In genomic region chr12:100655972-100656371, GRCm38 (mm10) we compare ENCODE assay signal across 28 mouse cellular contexts.
"Had no signal": no experiment of that assay in that cellular context is flagged by ENCODE, and none has a peak within 500 bp of the region (broad histone marks: within the 10 kb centered on the region; RNA-seq: fewer than 3 reads in every experiment).

No protein-coding gene starts in this region.

- DNase-seq: layer of hippocampus, postnatal 36 days; left cerebral cortex, postnatal 4 days; liver; liver, embryonic 13.5 days; liver, postnatal 0 days; lung, embryonic 14.5 days; midbrain, embryonic 14.5 days had no signal

- H3K36me3 ChIP-seq: limb, embryonic 10.5 days; limb, embryonic 12.5 days; limb, embryonic 13.5 days; limb, embryonic 15.5 days; liver, embryonic 12.5 days; liver, embryonic 13.5 days; liver, embryonic 15.5 days; lung, embryonic 15.5 days; midbrain, embryonic 10.5 days; midbrain, embryonic 12.5 days; midbrain, embryonic 13.5 days; midbrain, embryonic 15.5 days; neural tube, embryonic 12.5 days; neural tube, embryonic 13.5 days had no signal

- ATAC-seq: liver, embryonic 12.5 days; liver, postnatal 0 days; midbrain, embryonic 13.5 days; midbrain, embryonic 15.5 days; midbrain, embryonic 16.5 days had no signal

- H3K4me3 ChIP-seq: left cerebral cortex, adult 2 months; limb, embryonic 10.5 days; limb, embryonic 12.5 days; limb, embryonic 13.5 days; limb, embryonic 15.5 days; liver, embryonic 12.5 days; liver, embryonic 13.5 days; liver, embryonic 15.5 days; lung, embryonic 15.5 days; megakaryocyte, embryonic 14.5 days; midbrain, embryonic 10.5 days; midbrain, embryonic 12.5 days; midbrain, embryonic 13.5 days; midbrain, embryonic 15.5 days; myocyte; neural tube, embryonic 12.5 days; neural tube, embryonic 13.5 days had no signal

- H3K27ac ChIP-seq: left cerebral cortex, adult 2 months; limb, embryonic 10.5 days; limb, embryonic 12.5 days; limb, embryonic 13.5 days; limb, embryonic 15.5 days; liver, embryonic 12.5 days; liver, embryonic 13.5 days; liver, embryonic 14.5 days; liver, embryonic 15.5 days; lung, embryonic 15.5 days; macrophage; midbrain, embryonic 10.5 days; midbrain, embryonic 12.5 days; midbrain, embryonic 13.5 days; midbrain, embryonic 15.5 days; neural tube, embryonic 12.5 days; neural tube, embryonic 13.5 days had no signal

- H3K4me1 ChIP-seq: limb, embryonic 10.5 days; limb, embryonic 12.5 days; limb, embryonic 13.5 days; limb, embryonic 15.5 days; liver, embryonic 15.5 days; lung, embryonic 15.5 days; megakaryocyte, embryonic 14.5 days; midbrain, embryonic 10.5 days; midbrain, embryonic 12.5 days; midbrain, embryonic 13.5 days; midbrain, embryonic 15.5 days; neural tube, embryonic 12.5 days; neural tube, embryonic 13.5 days had no signal

- H3K27me3 ChIP-seq: limb, embryonic 12.5 days; limb, embryonic 13.5 days; limb, embryonic 15.5 days; liver, embryonic 12.5 days; liver, embryonic 13.5 days; liver, embryonic 15.5 days; lung, embryonic 15.5 days; megakaryocyte, embryonic 14.5 days; midbrain, embryonic 12.5 days; midbrain, embryonic 13.5 days; midbrain, embryonic 15.5 days; neural tube, embryonic 12.5 days; neural tube, embryonic 13.5 days had no signal

- H3K4me2 ChIP-seq: limb, embryonic 12.5 days; limb, embryonic 13.5 days; limb, embryonic 15.5 days; liver, embryonic 11.5 days; liver, embryonic 12.5 days; liver, embryonic 13.5 days; liver, embryonic 15.5 days; lung, embryonic 14.5 days; lung, embryonic 15.5 days; midbrain, embryonic 11.5 days; midbrain, embryonic 12.5 days; midbrain, embryonic 13.5 days; midbrain, embryonic 15.5 days; neural tube, embryonic 12.5 days; neural tube, embryonic 13.5 days had no signal

- H3K9ac ChIP-seq: limb, embryonic 12.5 days; limb, embryonic 13.5 days; limb, embryonic 15.5 days; liver, embryonic 12.5 days; liver, embryonic 13.5 days; liver, embryonic 14.5 days; liver, embryonic 15.5 days; liver, postnatal 0 days; lung, embryonic 14.5 days; lung, embryonic 15.5 days; midbrain, embryonic 12.5 days; midbrain, embryonic 13.5 days; midbrain, embryonic 15.5 days; neural tube, embryonic 12.5 days; neural tube, embryonic 13.5 days had no signal

- H3K9me3 ChIP-seq: limb, embryonic 10.5 days; limb, embryonic 12.5 days; limb, embryonic 13.5 days; limb, embryonic 15.5 days; liver, embryonic 12.5 days; liver, embryonic 13.5 days; liver, embryonic 15.5 days; lung, embryonic 15.5 days; megakaryocyte, embryonic 14.5 days; midbrain, embryonic 10.5 days; midbrain, embryonic 12.5 days; midbrain, embryonic 13.5 days; midbrain, embryonic 15.5 days; neural tube, embryonic 12.5 days; neural tube, embryonic 13.5 days had no signal
